Mouse (Mus musculus) ES-Bruce4 (cell line): ENCODE results near the gene Htra3. TPM values are rescaled to one million over a fixed set of nuclear protein-coding genes. Genes with fewer than 3 reads are reported as not detected.

Experiments
- H3K27ac ChIP-seq: 2 replicates; pipeline ENCODE4 v1.5.1; 2012; ENCODE audit warnings: low read length, inconsistent platforms; ENCODE audit not compliant: insufficient read depth
- H3K27me3 ChIP-seq: 2 replicates; pipeline ENCODE4 v1.6.1; 2012; ENCODE audit warnings: mild to moderate bottlenecking, low read length, inconsistent platforms; ENCODE audit not compliant: control insufficient read depth, poor library complexity, insufficient read depth, severe bottlenecking
- H3K36me3 ChIP-seq: 2 replicates; pipeline ENCODE4 v1.6.1; 2012; ENCODE audit warnings: inconsistent platforms, mild to moderate bottlenecking, low read length, moderate library complexity; ENCODE audit not compliant: control insufficient read depth, poor library complexity, insufficient read depth, severe bottlenecking
- H3K4me1 ChIP-seq: one replicate; pipeline ENCODE4 v1.8.1; 2011; ENCODE audit warnings: low read length; ENCODE audit not compliant: control insufficient read depth, insufficient read depth
- H3K4me3 ChIP-seq: 2 replicates; pipeline ENCODE4 v1.5.1; 2011; ENCODE audit warnings: low read depth, mild to moderate bottlenecking, low read length
- H3K9ac ChIP-seq: 2 replicates; pipeline ENCODE4 v1.6.1; 2012; ENCODE audit warnings: low read depth, mild to moderate bottlenecking, inconsistent platforms; ENCODE audit not compliant: poor library complexity, severe bottlenecking
- H3K9me3 ChIP-seq: replicated peaks from 2 replicates; pipeline ENCODE4 v1.6.1; 2012; ENCODE audit warnings: mild to moderate bottlenecking, low read length, inconsistent platforms; ENCODE audit not compliant: control insufficient read depth, poor library complexity, insufficient read depth, severe bottlenecking
- CTCF ChIP-seq: IDR thresholded peaks from one replicate; pipeline ENCODE4 v1.8.1; 2011; ENCODE audit warnings: low read depth, low read length
- EP300 ChIP-seq: IDR thresholded peaks from 2 replicates; pipeline ENCODE4 v1.6.1; 2011; ENCODE audit warnings: low read depth, low read length; ENCODE audit not compliant: insufficient read depth
- POLR2A ChIP-seq: IDR thresholded peaks from one replicate; pipeline ENCODE4 v1.8.1; 2011; ENCODE audit warnings: low read length; ENCODE audit not compliant: insufficient read depth
- polyA plus RNA-seq: library from polyadenylated mRNA; stranded (reverse); fragments of >200 nt; gene quantifications from 2 replicates; pipeline ENCODE4 v1.2.4, GENCODE M21; 2011; ENCODE audit warnings: low read depth; ENCODE audit not compliant: missing spikeins, insufficient read depth, insufficient read length

Gene Htra3
- polyA plus RNA-seq, 1 experiment, result 1.9 TPM

DNA sequence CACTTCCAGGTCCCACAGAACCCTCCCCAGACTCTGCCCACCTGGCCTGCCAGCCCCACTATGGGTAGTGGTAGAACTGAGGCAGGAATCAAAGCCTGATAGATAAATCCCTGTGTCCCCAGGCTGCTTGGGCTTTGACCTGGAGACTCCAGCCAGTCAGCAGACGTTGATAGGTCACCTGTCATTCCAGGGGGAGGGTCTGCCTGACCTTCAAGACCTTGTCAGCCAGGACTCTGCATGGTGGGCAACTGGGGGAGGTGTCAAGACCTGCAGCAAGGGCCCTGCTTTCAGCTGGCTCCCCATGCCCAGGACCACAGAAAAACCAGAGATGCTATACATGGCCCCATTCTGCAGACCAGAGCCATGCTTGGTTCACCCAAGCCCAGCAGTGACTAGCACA is 7.0 kb downstream of the Htra3 start:
- no peaks in the 10 kb centered on the region for H3K9me3 ChIP-seq
- H3K27me3 ChIP-seq, result no peaks in the 10 kb centered on the region
- no peak overlapping the region for H3K27ac ChIP-seq
- no peak overlapping the region for H3K4me3 ChIP-seq
- H3K4me1 ChIP-seq, result peaks cover 2% of the 10 kb centered on the region
- no peak overlapping the region for H3K9ac ChIP-seq
- no peak for TF ChIP-seq CTCF
- no peak for TF ChIP-seq EP300
- no peak for TF ChIP-seq POLR2A
- H3K36me3 ChIP-seq, result no peaks in the 10 kb centered on the region

DNA sequence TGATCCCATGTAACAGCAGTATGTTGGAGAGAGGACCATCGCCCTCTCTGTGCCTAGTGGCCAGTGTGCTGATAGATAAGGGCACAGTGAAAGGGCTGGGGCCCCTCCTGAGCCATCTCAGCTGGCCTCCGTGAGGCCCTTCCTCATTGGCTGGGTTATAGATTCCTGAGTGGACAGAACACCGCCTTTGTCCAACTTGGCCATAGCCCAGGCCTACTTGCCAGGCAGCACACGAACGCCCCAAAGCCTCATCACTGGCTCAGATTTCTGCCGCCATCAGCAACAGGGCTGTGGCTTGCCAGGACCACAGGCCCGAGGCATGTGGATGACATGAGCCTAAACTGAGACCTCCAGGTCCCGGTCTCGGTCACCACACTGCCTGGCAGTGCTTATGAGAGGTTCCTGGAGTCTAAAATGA is 8.1 kb downstream of the Htra3 start:
- H3K4me3 ChIP-seq, result no peak overlapping the region
- no peaks in the 10 kb centered on the region for H3K36me3 ChIP-seq
- no peaks in the 10 kb centered on the region for H3K9me3 ChIP-seq
- no peaks in the 10 kb centered on the region for H3K27me3 ChIP-seq
- H3K4me1 ChIP-seq, result peaks cover 2% of the 10 kb centered on the region
- no peak overlapping the region for H3K9ac ChIP-seq
- TF ChIP-seq CTCF (no peak), POLR2A (no peak), EP300 (no peak)
- no peak overlapping the region for H3K27ac ChIP-seq

DNA sequence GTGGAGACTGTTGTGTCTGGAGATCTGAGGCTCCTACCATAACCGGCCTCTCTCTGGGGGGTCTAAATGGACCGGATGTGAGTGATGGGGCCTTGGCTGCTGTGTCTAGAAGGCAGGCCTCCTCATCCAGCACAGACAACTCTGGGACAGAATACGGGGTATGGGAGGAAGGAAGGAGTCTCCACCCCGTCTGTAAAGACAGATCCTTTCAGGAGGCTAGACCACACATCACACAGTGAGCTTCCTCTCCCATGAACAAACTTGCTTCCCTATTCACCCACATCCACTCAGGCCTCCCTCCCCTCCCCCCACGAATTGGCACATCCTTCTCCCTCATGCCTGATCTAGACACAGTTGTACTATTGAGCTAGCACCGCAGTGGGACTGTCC is 9.2 kb downstream of the Htra3 start:
- Histone ChIP-seq H3K27ac (no peak overlapping the region), H3K36me3 (no peaks in the 10 kb centered on the region), H3K9me3 (no peaks in the 10 kb centered on the region), H3K9ac (no peak overlapping the region), H3K4me1 (peaks cover 2% of the 10 kb centered on the region), H3K4me3 (no peak overlapping the region), H3K27me3 (no peaks in the 10 kb centered on the region)
- no peak for TF ChIP-seq CTCF
- no peak for TF ChIP-seq EP300
- TF ChIP-seq POLR2A, result no peak

DNA sequence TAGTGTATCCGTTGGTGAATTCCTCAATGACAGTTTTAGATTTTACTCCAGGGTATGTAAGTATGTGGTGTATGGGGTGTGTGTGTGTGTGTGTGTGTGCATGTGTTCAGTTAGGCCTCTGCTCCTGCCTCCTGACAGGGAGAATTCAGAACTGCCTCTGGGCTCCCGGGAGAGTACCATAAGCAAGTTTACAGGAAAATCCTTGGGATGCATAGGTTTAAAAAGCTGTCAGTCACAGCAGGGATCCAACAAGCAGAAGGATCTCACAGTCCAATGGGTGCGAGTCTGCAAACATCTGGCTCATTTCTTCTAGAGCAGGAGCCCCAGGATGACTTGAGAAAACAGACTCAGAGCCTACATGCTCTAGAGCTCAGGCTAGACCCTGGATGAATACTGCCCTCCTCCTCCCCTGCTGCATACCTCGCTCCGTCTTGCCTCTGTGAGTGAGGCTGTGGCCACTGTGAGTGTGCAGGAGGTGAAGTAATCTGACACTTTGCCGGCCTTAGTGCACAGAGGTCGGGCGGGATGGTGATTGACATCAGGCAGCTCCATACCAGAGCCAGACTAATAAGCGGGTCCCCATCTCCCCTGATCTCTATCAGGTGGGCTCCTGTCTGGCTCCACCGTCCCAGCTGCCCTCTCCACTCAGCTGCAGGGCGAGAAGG is 9.7 kb downstream of the Htra3 start:
- Histone ChIP-seq H3K9ac (no peak overlapping the region), H3K4me1 (peaks cover 2% of the 10 kb centered on the region), H3K27ac (no peak overlapping the region), H3K27me3 (no peaks in the 10 kb centered on the region), H3K36me3 (no peaks in the 10 kb centered on the region), H3K9me3 (no peaks in the 10 kb centered on the region), H3K4me3 (no peak overlapping the region)
- TF ChIP-seq EP300 (no peak), POLR2A (no peak), CTCF (no peak)

DNA sequence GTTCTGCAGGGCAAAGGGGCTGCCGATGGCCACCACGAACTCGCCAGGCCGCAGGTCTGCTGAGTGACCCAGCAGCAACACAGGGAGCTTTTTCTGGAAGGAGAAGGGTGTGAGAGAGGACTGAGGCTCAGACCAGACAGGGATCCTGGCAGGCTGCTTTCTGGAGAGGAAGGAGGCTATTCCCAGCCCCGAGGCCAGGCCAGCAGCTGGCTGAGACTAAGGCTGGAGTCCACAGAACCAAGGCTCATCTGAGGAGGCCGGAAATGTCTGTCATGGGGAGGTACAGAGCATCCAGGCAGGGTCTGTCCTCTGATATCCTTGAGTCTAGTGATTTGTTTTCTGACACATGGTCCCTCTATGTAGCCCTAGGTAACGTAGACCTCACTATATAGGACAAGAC is 13.4 kb downstream of the Htra3 start:
- no peaks in the 10 kb centered on the region for H3K36me3 ChIP-seq
- H3K4me1 ChIP-seq, result peaks cover 2% of the 10 kb centered on the region
- H3K9ac ChIP-seq, result no peak overlapping the region
- H3K9me3 ChIP-seq, result no peaks in the 10 kb centered on the region
- no peak for TF ChIP-seq POLR2A
- no peak for TF ChIP-seq CTCF
- TF ChIP-seq EP300, result no peak
- no peak overlapping the region for H3K4me3 ChIP-seq
- H3K27ac ChIP-seq, result no peak overlapping the region
- H3K27me3 ChIP-seq, result no peaks in the 10 kb centered on the region

DNA sequence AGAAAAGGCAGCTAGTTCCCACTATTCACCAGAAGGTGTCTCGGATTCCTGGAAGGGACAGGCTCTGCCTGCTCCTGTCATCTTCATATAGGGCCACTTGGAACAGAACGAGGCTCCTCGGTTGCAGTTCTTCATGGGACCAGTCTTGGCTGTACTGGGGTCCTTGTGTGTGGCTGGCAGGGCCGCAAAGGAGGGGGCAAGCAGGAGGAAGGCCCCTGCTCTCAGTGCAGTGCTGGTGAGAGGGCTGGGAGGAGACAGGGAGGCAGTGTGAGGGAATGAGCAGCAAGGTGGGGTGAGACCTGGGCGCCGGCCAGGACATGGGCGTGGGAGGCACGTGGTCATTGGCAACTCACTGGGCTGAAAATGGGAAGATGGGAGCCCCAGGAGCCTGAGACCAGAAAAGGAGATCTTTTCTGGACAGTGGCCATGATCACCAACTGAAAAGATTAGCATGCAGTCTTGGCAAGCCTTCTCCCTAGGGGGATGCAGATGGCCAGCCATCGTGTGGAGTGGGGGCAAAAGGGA is 17.5 kb downstream of the Htra3 start:
- Histone ChIP-seq H3K9ac (no peak overlapping the region), H3K4me1 (no peaks in the 10 kb centered on the region), H3K36me3 (no peaks in the 10 kb centered on the region), H3K27me3 (no peaks in the 10 kb centered on the region), H3K9me3 (no peaks in the 10 kb centered on the region), H3K27ac (no peak overlapping the region), H3K4me3 (no peak overlapping the region)
- TF ChIP-seq EP300, result no peak
- TF ChIP-seq CTCF, result no peak
- no peak for TF ChIP-seq POLR2A
